Mouse (Mus musculus): Measurements from ENCODE around the gene Kalrn. TPM values are rescaled to one million over a fixed set of nuclear protein-coding genes. Genes with fewer than 3 reads are reported as not detected.

Kalrn gene
- total RNA-seq, 2 experiments from 2014 or later: 6.1 to 17.5 TPM

DNA sequence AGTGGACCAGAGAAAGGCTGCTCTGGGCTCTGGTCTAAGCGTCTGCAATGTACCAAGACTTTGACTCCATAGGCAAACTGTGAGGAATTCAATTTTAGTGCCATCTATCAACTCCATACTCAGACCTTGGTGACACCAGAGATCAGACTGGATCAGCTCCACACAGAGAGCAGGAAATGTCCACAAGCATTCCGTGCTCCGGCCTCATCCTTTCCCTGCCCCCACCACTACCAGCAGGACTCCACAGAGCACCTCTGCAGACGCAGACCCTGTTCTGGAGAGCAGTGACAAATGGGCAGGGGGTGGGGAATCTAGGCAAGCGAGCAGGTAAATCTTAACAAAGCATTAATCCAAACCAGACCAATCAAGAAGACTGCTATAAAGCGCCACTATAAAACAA lies 15.4 kb downstream of the Kalrn start:
- no peak for DNase-seq

DNA sequence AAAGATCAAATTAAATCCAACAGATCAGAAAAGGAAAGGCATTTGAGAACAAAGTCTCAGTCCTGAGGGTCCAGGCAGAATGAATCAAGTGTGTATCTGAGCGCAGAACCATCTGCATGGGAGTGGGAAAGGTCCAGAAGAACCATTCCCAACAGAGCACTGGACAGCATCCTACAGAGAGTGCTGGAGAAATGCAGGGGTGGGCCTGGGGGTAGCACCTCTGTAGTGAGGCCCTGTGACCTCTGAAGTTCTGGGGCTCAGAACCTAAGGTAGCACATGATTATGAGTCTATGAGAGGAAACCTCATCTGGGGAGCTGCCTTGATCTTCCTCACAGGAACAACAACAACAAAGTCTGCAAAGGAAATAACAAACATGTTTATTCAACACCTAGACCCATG lies 20.6 kb downstream of the Kalrn start:
- no peak for DNase-seq

GRCm38 (mm10) chr16:34549470-34549999 lies 23.8 kb downstream of the Kalrn start:
- no peak for DNase-seq

- no peak for DNase-seq
These were observed 26.4 kb downstream of the Kalrn start for GRCm38 (mm10) chr16:34546805-34547509.

- no peak for DNase-seq
These were observed 29.6 kb downstream of the Kalrn start for GRCm38 (mm10) chr16:34543754-34544153.

DNA sequence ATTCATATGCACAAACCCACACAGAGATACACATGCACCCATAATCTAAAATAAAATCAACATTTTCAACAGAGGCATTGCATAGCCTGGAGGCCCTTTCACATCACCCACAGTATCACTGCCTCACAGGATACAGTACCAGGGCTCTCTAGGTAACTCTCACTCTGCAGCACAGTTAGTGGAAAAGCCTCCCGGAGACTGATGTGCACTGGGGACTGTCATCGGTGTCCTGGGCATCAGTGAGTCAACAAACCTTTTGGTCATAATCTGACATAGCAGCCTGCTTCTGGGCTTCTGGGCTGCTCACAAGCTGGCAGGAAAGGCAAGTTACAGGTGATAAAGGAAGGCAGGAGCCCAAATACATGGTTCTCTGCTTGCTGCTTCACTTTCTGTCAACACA lies 31.0 kb downstream of the Kalrn start:
- no peak for DNase-seq

- DNase-seq: no peak
These were observed 34.6 kb downstream of the Kalrn start for GRCm38 (mm10) chr16:34538679-34539185.

GRCm38 (mm10) chr16:34536300-34536699 lies 37.0 kb downstream of the Kalrn start:
- DNase-seq: peak in 1 of 2 experiments; percentile 27

- peak; percentile 62 to 77 for DNase-seq
These were observed 38.2 kb downstream of the Kalrn start for GRCm38 (mm10) chr16:34535135-34535534.

GRCm38 (mm10) chr16:34531506-34531905 lies 41.8 kb downstream of the Kalrn start:
- peak; percentile 53 to 72 for DNase-seq

- DNase-seq: no peak
These were observed 43.3 kb downstream of the Kalrn start for GRCm38 (mm10) chr16:34530029-34530428.

DNA sequence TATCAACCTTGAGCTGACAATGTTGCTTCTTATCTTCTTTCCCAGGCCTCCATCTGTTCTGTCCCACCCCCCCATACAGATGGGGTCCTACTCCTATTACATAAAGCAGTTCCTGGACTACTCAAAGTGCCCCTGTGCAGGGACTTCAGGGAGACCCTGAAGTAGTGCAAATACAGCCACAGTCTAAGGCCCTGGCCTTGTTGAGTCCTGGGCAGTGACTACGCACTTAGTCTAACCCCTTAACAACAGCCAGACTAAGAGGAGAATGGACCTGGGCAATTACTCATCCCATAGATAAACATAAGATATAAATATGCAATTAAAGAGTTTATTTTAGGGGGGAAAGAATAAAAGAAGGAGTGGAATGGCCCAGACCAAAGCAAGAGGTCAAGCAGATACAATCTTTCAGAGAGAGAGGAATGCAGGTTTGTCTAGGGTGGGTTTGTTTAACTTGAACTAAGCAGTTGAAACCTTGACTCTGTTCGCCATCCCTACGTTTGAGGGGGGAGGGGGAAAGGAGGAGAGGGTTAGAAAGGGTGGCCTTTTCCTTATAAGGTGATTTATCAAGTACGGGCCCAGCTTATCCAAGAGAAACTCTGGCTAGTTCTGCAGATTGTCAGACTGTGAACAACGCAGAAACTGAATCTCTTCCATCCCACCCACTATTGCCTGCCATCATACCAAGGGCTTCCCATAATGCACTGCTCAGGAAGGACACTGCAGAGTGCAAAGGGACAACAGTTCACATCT lies 44.9 kb downstream of the Kalrn start:
- no peak for DNase-seq

DNA sequence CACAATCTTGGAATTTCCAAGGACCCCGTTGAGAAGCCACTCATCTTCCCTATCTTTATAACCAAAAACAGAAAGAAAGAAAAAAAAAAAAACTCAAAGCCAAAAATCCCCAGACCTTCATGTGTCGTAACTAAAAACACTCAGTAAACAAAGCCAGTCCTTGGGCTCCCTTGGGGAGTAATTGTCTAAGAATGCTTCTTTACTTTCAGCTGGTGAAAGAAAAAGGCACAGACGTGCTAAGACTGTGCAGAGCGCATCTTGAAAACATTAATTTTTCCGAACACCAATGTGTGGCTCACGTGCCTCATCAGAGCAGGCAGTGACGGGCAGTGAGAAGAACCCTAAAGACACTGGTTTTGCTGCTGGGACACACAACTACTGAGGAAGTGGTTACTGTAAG lies 47.0 kb downstream of the Kalrn start:
- DNase-seq: no peak

DNA sequence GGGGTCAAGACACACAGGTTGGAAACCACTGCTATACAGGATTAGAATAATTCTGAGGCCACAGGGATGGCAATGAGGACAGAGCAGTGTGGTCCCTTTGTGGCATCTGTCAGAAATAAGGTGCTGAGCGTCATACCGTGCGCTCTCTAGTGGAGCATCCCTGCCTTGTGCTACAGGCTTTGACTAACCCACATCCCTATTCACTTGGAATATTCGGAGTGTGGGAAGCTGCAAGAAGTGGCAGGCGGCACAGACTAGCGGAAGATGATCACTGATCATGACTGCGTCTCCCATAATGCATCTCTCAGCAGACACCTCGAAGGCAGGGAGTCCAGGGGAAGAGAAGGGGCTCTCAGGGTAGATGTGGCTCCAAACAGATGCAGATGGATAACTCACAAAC lies 47.5 kb downstream of the Kalrn start:
- no peak for DNase-seq

DNA sequence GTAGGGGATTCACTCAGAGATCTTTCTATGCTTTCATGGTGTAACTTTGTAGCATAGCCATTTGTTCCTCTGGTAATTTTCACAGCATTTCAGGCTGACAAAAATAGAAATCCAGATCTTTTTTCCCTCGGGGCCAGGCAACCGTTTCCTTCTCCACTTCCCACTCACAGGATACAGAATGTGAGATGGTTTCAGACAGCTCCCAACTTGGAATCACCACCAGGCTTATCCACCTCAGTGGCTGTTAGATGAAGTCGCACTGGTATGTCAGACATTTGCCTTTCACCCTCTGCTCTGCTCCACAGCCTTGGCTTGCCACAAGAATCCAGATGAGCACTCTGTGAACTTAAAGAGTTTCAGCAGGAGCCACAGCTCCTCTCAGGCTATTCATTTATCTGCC lies 48.1 kb downstream of the Kalrn start:
- no peak for DNase-seq

GRCm38 (mm10) chr16:34521061-34521460 lies 52.3 kb downstream of the Kalrn start:
- DNase-seq: no peak

DNA sequence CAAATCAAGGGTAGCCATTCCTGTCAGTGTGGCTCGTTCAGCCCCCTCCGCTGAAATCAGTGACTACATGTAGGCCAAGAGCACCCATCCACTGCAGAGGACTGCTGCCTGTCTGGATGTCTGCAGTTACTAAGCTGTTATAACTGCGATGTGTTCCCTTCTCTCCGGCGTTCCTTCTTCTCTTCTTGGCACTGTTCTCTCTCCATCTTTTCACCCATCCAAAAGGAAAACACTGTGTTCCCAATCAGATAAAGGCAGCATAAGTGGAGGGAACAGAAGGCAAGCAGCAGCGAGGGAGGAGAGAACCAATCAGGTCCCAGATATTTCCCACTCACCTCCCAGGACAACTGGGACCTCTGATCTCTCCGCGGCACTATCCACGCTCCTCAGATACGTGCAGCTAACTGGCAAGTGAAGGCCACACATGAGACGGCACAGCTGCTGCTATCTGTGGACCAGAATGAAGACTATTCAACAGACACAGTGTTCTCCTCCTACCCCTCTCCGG lies 56.4 kb downstream of the Kalrn start:
- DNase-seq: no peak

GRCm38 (mm10) chr16:34515485-34515884 lies 57.8 kb downstream of the Kalrn start:
- no peak for DNase-seq

GRCm38 (mm10) chr16:34513956-34514593 lies 59.3 kb downstream of the Kalrn start:
- no peak for DNase-seq

GRCm38 (mm10) chr16:34512326-34512725 lies 61.0 kb downstream of the Kalrn start:
- no peak for DNase-seq

GRCm38 (mm10) chr16:34508125-34508524 lies 65.2 kb downstream of the Kalrn start:
- no peak for DNase-seq

DNA sequence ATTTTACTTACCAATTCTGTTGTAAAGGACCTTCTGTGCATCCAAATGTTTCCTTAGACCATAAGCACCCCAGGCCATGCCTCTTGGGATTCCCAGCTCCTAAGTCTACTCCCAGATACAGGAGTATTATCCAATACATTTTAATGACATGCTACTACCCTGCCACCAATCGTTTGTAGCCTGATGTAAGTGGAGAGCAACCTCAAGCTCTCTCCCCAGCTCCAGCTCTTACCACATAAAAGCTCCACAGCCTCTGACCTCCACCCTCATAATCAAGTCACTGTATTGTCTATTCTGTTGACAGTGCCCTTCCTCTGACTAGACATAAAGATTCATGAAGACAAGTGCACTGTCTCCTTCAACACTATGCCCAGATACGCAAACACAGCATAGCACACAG lies 67.3 kb downstream of the Kalrn start:
- DNase-seq: no peak

DNA sequence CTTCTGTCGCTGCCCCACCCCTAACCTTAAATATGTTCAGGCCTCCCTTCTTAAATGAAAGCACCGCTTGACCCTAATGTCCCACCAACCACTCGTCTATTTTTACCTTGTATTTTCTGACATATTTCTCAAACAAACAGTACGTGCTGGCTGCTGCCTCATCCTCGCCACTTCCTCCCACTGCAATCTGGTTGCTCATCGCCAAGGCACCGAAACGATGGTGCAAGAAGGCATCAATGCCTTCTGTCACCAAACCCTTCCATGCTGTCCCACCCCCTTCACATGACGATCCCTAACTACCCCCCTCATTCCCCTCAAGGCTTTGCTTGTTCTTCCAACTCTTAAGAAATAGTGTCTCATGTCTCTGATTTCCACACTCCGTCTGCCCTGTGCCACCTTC lies 69.1 kb downstream of the Kalrn start:
- no peak for DNase-seq
